Mouse (Mus musculus): ENCODE measurements around the gene Hist3h2a. TPM values are rescaled to one million over a fixed set of nuclear protein-coding genes. Genes with fewer than 3 reads are reported as not detected.

Gene Hist3h2a
- polyA plus RNA-seq, 1 experiment from 2014 or later = 36.4 TPM

DNA sequence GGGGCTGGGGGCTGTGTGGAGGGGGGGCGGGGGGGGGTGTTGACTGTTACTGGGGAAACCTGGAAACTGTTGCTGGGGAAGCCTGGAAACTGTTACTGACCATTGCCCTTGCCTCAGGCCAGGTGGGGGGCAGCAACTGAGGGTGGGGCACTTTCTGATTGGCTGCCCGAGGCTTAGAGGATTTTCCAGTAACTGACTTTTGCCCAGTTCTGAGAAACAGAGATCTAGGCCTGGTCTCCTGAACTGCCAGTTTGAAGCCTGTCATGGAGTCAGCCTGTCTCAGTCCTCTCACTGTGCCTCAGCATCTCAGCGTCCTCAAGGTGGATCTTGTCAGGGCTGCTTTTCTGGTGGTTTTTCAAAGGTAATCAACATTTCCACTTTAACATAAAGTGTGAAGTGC, 19.9 kb downstream of the Hist3h2a start:
- WGBS = 93% methylated on average over 3 of the region's 3 CpGs
- Histone ChIP-seq H3K9me3 (replicated peaks) (no peaks in the 10 kb centered on the region), H3K27ac (no peak overlapping the region), H3K4me1 (peaks cover 39% of the 10 kb centered on the region), H3K36me3 (peaks cover 15% of the 10 kb centered on the region), H3K4me2 (no peak overlapping the region), H3K27me3 (no peaks in the 10 kb centered on the region), H3K4me3 (replicated peaks) (no peak overlapping the region), H3K9ac (no peak overlapping the region)
- no peak for ATAC-seq (replicated peaks; ENCODE audit: low FRiP score)

- WGBS = under 1% methylated on average over 29 of the region's 29 CpGs
- Histone ChIP-seq H3K36me3 (peaks cover 13% of the 10 kb centered on the region), H3K27me3 (no peaks in the 10 kb centered on the region), H3K4me1 (peaks cover 48% of the 10 kb centered on the region), H3K9ac (peak overlapping the region; percentile 90), H3K27ac (peak overlapping the region; percentile 92), H3K4me2 (peak overlapping the region; percentile 85), H3K9me3 (replicated peaks) (no peaks in the 10 kb centered on the region), H3K4me3 (replicated peaks) (peak overlapping the region; percentile 98)
- 0 out of 2 replicates have a peak, but pooled peaks have one; percentile 24 for ATAC-seq (replicated peaks; ENCODE audit: low FRiP score)
These were observed 22.7 kb downstream of the Hist3h2a start for GRCm38 (mm10) chr11:58977150-58977549.

- 0 out of 2 replicates have a peak, but pooled peaks have one; percentile 3 for ATAC-seq (replicated peaks; ENCODE audit: low FRiP score)
- Histone ChIP-seq H3K4me3 (replicated peaks) (peak overlapping the region; percentile 98), H3K9ac (peak overlapping the region; percentile 90), H3K9me3 (replicated peaks) (no peaks in the 10 kb centered on the region), H3K36me3 (peaks cover 15% of the 10 kb centered on the region), H3K4me2 (peak overlapping the region; percentile 85), H3K27me3 (no peaks in the 10 kb centered on the region), H3K27ac (peak overlapping the region; percentile 92), H3K4me1 (peaks cover 50% of the 10 kb centered on the region)
- under 1% methylated on average over 21 of the region's 21 CpGs for WGBS
These were observed 23.1 kb downstream of the Hist3h2a start for GRCm38 (mm10) chr11:58977607-58978026.

DNA sequence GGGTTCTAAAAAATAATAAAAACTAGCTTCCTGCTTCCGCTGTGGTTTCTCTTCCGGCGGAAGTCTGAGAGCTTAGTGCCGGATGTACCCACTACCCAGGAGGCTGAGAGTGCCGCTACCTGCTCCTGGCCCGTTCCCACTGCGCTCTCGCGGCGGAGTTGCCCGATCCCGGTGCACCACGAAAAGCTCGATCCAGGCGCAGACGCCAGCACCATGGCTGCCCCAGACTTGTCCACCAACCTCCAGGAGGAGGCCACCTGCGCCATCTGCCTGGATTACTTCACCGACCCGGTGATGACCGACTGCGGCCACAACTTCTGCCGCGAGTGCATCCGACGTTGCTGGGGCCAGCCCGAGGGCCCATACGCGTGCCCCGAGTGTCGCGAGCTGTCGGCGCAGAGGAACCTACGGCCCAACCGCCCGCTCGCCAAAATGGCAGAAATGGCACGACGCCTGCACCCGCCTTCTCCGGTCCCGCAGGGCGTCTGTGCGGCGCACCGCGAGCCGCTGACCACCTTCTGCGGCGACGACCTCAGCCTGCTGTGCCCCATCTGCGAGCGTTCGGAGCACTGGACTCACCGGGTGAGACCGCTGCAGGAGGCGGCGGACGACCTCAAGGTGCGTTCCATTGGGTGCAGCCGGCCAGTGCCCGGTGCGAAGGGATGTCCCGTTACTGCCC, 23.7 kb downstream of the Hist3h2a start, which contains the start of gene Trim11:
Gene Trim11 (plus strand): TSS at position 67 of the 679 bp plus-strand sequence.
- H3K4me2 ChIP-seq = peak within 1 kb of the TSS; percentile 85
- H3K9ac ChIP-seq = peak within 1 kb of the TSS; percentile 90
- no peaks in the 10 kb centered on the region for H3K27me3 ChIP-seq
- WGBS = under 1% methylated on average over 64 of the region's 64 CpGs
- peak; percentile 69 for ATAC-seq (replicated peaks; ENCODE audit: low FRiP score)
- H3K9me3 ChIP-seq (replicated peaks) = no peaks in the 10 kb centered on the region
- H3K36me3 ChIP-seq = peaks cover 19% of the 10 kb centered on the region
- H3K27ac ChIP-seq = peak within 1 kb of the TSS; percentile 92
- H3K4me1 ChIP-seq = peaks cover 50% of the 10 kb centered on the region
- peak within 1 kb of the TSS; percentile 98 for H3K4me3 ChIP-seq (replicated peaks)

DNA sequence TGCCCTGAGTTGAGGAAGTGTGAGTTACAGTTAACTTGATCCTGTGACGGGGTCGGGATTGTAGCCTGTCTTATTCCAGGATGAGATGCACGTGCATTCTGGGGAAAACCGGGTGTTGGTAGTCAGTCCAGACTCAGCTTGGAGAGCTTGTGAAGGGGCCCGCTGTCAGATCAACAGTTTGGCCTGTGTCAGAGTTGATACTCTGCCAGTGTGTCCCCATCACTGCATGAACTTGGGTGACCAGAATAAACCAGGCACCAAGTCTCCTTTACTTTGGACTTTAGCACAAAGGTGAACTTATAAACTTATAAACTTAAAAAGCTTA, 24.2 kb downstream of the Hist3h2a start:
- peaks cover 21% of the 10 kb centered on the region for H3K36me3 ChIP-seq

GRCm38 (mm10) chr11:58979183-58979582, 24.7 kb downstream of the Hist3h2a start:
- 75% methylated on average over 3 of the region's 3 CpGs for WGBS
- H3K4me1 ChIP-seq = peaks cover 50% of the 10 kb centered on the region
- H3K4me2 ChIP-seq = peak overlapping the region; percentile 85
- peak overlapping the region; percentile 98 for H3K4me3 ChIP-seq (replicated peaks)
- no peaks in the 10 kb centered on the region for H3K27me3 ChIP-seq
- H3K27ac ChIP-seq = no peak overlapping the region
- H3K9me3 ChIP-seq (replicated peaks) = no peaks in the 10 kb centered on the region
- H3K9ac ChIP-seq = peak overlapping the region; percentile 90; the same call in 1 of the 2 replicates
- ATAC-seq (replicated peaks; ENCODE audit: low FRiP score) = no peak
- H3K36me3 ChIP-seq = peaks cover 26% of the 10 kb centered on the region

More for the DNA sequence above, 24.2 kb downstream of the Hist3h2a start:
- Histone ChIP-seq H3K9me3 (replicated peaks) (no peaks in the 10 kb centered on the region), H3K27ac (peak overlapping the region; percentile 92; the same call in 1 of the 2 replicates), H3K4me1 (peaks cover 50% of the 10 kb centered on the region), H3K4me2 (peak overlapping the region; percentile 85), H3K4me3 (replicated peaks) (peak overlapping the region; percentile 98), H3K27me3 (no peaks in the 10 kb centered on the region), H3K9ac (peak overlapping the region; percentile 90)
- WGBS = 4% methylated on average over 5 of the region's 5 CpGs
- ATAC-seq (replicated peaks; ENCODE audit: low FRiP score) = no peak

GRCm38 (mm10) chr11:58979661-58980060, 25.2 kb downstream of the Hist3h2a start:
- H3K4me1 ChIP-seq = peaks cover 50% of the 10 kb centered on the region
- H3K27me3 ChIP-seq = no peaks in the 10 kb centered on the region
- H3K27ac ChIP-seq = no peak overlapping the region
- 78% methylated on average over 7 of the region's 7 CpGs for WGBS
- peak overlapping the region; percentile 90; the same call in 1 of the 2 replicates for H3K9ac ChIP-seq
- H3K4me3 ChIP-seq (replicated peaks) = peak overlapping the region; percentile 98
- H3K36me3 ChIP-seq = peaks cover 28% of the 10 kb centered on the region
- no peaks in the 10 kb centered on the region for H3K9me3 ChIP-seq (replicated peaks)
- no peak for ATAC-seq (replicated peaks; ENCODE audit: low FRiP score)
- H3K4me2 ChIP-seq = peak overlapping the region; percentile 85

DNA sequence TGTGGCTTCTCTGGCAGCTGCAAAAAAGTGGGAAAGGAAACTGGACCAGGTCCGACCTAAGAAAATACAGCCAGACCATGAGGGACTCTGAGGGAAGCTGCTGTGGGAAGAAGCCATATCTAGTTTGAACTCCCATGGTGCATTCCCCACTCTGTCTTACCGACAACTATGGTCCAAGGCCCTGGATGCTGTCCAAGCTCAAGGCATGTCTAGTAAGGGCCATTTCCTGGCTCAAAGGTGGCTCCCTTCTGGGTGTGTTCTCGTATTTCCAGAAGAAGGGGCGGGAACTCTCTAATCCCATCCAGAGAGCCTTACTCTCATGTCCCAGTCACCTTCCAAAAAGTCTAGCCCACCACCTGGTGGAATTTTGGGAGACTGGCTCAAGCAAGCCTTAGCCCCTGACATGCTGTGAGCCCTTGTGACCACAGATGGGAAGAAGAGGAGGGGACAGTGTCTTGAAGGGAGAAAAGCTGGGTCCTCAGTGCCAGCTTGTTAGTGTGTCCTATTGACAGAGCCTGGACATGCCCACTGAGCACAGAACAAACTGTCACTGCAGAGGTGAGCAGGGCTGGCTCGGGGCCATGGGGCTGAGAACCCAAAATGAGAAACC, 26.0 kb downstream of the Hist3h2a start:
- H3K27ac ChIP-seq = no peak overlapping the region
- ATAC-seq (replicated peaks; ENCODE audit: low FRiP score) = no peak
- peak overlapping the region; percentile 85; the same call in 1 of the 2 replicates for H3K4me2 ChIP-seq
- H3K4me1 ChIP-seq = peaks cover 49% of the 10 kb centered on the region
- H3K27me3 ChIP-seq = no peaks in the 10 kb centered on the region
- H3K4me3 ChIP-seq (replicated peaks) = no peak overlapping the region; the same call in 1 of the 2 replicates
- 64% methylated on average over 5 of the region's 5 CpGs for WGBS
- H3K9ac ChIP-seq = no peak overlapping the region
- peaks cover 34% of the 10 kb centered on the region for H3K36me3 ChIP-seq
- H3K9me3 ChIP-seq (replicated peaks) = no peaks in the 10 kb centered on the region

DNA sequence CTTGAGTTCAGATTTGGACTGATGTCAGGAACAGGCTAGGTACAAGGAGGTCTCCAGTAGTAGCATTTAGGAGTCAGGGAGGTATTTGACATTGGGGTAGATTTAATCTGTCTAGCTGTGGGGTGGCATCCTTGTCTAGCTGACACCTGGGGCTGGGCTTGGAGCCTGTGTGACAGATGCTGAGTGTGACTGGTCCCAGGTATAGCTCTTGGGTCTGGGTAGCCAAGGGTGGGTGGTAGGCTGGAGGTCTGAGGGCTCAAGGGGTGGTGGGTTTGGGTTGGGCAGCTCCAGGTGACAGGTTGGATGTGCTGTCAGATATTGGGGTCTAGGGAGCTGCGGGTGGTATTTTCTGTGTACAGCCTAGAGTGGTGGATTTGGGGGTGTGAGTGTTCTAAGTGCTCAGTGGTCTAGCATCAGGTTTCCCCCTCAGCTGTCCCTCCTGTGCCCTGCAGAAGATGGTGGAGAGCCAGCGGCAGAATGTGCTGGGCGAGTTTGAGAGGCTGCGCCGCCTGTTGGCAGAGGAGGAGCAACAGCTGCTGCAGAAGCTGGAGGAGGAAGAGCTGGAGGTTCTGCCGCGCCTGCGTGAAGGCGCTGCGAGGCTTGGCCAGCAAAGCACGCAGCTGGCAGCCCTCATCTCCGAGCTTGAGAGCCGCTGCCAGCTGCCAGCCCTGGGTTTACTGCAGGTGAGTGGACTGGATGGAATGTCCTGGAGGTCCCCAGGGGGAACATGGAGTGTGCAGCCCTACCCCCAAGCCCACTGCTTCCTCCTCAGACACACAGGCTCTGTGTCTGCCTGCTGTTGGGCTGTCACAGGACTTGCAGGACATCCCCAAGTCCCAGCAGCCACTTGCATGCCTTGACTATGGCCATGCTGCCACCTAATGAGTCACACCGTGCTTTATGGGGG, 27.3 kb downstream of the Hist3h2a start:
- no peaks in the 10 kb centered on the region for H3K27me3 ChIP-seq
- no peaks in the 10 kb centered on the region for H3K9me3 ChIP-seq (replicated peaks)
- H3K36me3 ChIP-seq = peaks cover 47% of the 10 kb centered on the region
- no peak for ATAC-seq (replicated peaks; ENCODE audit: low FRiP score)
- H3K4me3 ChIP-seq (replicated peaks) = no peak overlapping the region
- H3K27ac ChIP-seq = no peak overlapping the region
- peaks cover 41% of the 10 kb centered on the region for H3K4me1 ChIP-seq
- no peak overlapping the region for H3K4me2 ChIP-seq
- H3K9ac ChIP-seq = no peak overlapping the region
- 53% methylated on average over 14 of the region's 14 CpGs for WGBS

GRCm38 (mm10) chr11:58982471-58983097, 28.1 kb downstream of the Hist3h2a start:
- WGBS = 87% methylated on average over 18 of the region's 18 CpGs

GRCm38 (mm10) chr11:58983691-58984341, 29.3 kb downstream of the Hist3h2a start:
- no peaks in the 10 kb centered on the region for H3K9me3 ChIP-seq (replicated peaks)
- no peak overlapping the region for H3K27ac ChIP-seq
- no peak for ATAC-seq (replicated peaks; ENCODE audit: low FRiP score)
- no peak overlapping the region for H3K4me3 ChIP-seq (replicated peaks)
- H3K4me1 ChIP-seq = peaks cover 33% of the 10 kb centered on the region
- H3K27me3 ChIP-seq = no peaks in the 10 kb centered on the region
- no peak overlapping the region for H3K4me2 ChIP-seq
- 92% methylated on average over 6 of the region's 6 CpGs for WGBS
- no peak overlapping the region for H3K9ac ChIP-seq
- H3K36me3 ChIP-seq = peaks cover 67% of the 10 kb centered on the region

More at GRCm38 (mm10) chr11:58982471-58983097, 28.1 kb downstream of the Hist3h2a start:
- no peaks in the 10 kb centered on the region for H3K9me3 ChIP-seq (replicated peaks)
- no peak for ATAC-seq (replicated peaks; ENCODE audit: low FRiP score)
- H3K4me1 ChIP-seq = peaks cover 37% of the 10 kb centered on the region
- peaks cover 55% of the 10 kb centered on the region for H3K36me3 ChIP-seq
- no peak overlapping the region for H3K4me3 ChIP-seq (replicated peaks)
- no peaks in the 10 kb centered on the region for H3K27me3 ChIP-seq
- H3K4me2 ChIP-seq = no peak overlapping the region
- H3K27ac ChIP-seq = no peak overlapping the region
- H3K9ac ChIP-seq = no peak overlapping the region

All from kidney, embryonic 15.5 days (tissue).